8 mouse cellular contexts compared by ENCODE assay signal in the genomic region with DNA sequence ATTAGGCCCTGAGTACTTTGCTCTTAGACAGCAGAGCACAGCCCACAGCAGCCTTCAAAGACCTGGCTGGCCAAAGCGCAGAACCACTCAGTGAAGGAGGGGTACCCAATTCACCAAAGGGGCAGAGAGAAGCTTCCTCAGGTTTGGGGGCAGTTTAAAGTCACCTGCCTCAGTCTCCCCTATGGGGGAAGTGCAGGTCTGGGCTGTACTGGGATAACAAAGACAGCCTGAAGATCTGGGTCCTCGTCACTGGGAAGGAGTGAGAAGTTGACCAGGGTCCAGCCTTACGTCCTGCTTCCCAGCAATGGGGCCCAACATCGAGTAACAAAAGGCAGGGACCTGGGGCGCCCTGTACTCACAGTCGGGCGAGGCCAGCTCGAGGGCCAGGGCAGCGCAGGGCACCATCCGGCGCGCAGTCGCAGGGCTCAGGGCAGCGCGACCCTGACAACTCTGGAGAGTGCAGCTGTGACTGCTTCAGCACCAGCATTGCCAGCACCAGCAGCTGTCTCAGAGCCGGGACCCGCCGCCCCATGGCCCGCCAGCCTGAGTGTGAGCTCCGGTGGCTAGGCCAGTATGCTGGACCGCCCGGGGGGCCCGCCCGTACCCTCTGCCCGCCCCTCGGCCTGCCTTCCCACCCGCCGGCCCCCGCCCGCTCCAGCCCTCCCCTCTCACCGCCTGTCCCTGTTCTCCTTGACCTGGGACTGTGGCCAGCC. TPM values are rescaled to one million over a fixed set of nuclear protein-coding genes. Genes with fewer than 3 reads are reported as not detected.
A peak's percentile ranks its signal among the peaks of the same experiment; 100 is the strongest.
DNase-seq lines count a peak whose midpoint lies in the region; ATAC-seq lines count a peak whose summit lies in the region.

A gene (minus strand): TSS at position 551 of the 713 bp plus-strand sequence.

- peak within 1 kb of the TSS; percentile 52 for H3K4me2 ChIP-seq in kidney, embryonic 16.5 days (replicated peaks; ENCODE audit: low read depth, low read length)
- H3K4me2 ChIP-seq in midbrain, embryonic 13.5 days (replicated peaks): peak within 1 kb of the TSS; percentile 50

- H3K36me3 ChIP-seq in kidney, embryonic 16.5 days (ENCODE audit: insufficient read depth, low read length): no peaks in the 10 kb centered on the region
- H3K36me3 ChIP-seq in hindbrain, embryonic 10.5 days: no peaks in the 10 kb centered on the region
- no peaks in the 10 kb centered on the region for H3K36me3 ChIP-seq in midbrain, embryonic 13.5 days

- peak within 1 kb of the TSS; percentile 38 for H3K9ac ChIP-seq in kidney, embryonic 16.5 days (replicated peaks; ENCODE audit: low read length)
- H3K9ac ChIP-seq in midbrain, embryonic 13.5 days (replicated peaks): peak within 1 kb of the TSS; percentile 41; the same call in 1 of the 2 replicates

- peak within 1 kb of the TSS; percentile 20 for H3K4me3 ChIP-seq in kidney, embryonic 16.5 days (ENCODE audit: low read length)
- H3K4me3 ChIP-seq in hindbrain, embryonic 10.5 days: peak within 1 kb of the TSS; percentile 49
- H3K4me3 ChIP-seq in midbrain, embryonic 13.5 days (replicated peaks): peak within 1 kb of the TSS; percentile 20

- H3K27ac ChIP-seq in kidney, embryonic 16.5 days (ENCODE audit: low read length): no peak within 1 kb of the TSS
- H3K27ac ChIP-seq in hindbrain, embryonic 10.5 days: peak within 1 kb of the TSS; percentile 82
- no peak within 1 kb of the TSS for H3K27ac ChIP-seq in midbrain, embryonic 13.5 days

- H3K27me3 ChIP-seq in kidney, embryonic 16.5 days (ENCODE audit: insufficient read depth, low read length): no peaks in the 10 kb centered on the region
- peaks cover 30% of the 10 kb centered on the region for H3K27me3 ChIP-seq in hindbrain, embryonic 10.5 days (ENCODE audit: insufficient read depth, poor library complexity, severe bottlenecking)
- H3K27me3 ChIP-seq in midbrain, embryonic 13.5 days: peaks cover 22% of the 10 kb centered on the region

- no peak for DNase-seq in kidney, postnatal 25 days
- DNase-seq in embryo, embryonic 11 days: peak; percentile 49
- peak; percentile 52 for DNase-seq in hindbrain, embryonic 10.5 days (ENCODE audit: low spot score)
- DNase-seq in adipocyte (ENCODE audit: low spot score): no peak
- no peak for DNase-seq in left cerebral cortex, adult 9 months (ENCODE audit: low spot score in 2 of 2)

- no peaks in the 10 kb centered on the region for H3K4me1 ChIP-seq in kidney, embryonic 16.5 days (ENCODE audit: insufficient read depth, low read length)
- H3K4me1 ChIP-seq in hindbrain, embryonic 10.5 days (replicated peaks): peaks cover 12% of the 10 kb centered on the region
- peaks cover 14% of the 10 kb centered on the region for H3K4me1 ChIP-seq in midbrain, embryonic 13.5 days (replicated peaks)

- 23% methylated on average over 25 of the region's 31 CpGs for WGBS in kidney, embryonic 16.5 days
- 16% methylated on average over 31 of the region's 31 CpGs for WGBS in hindbrain, embryonic 10.5 days
- WGBS in midbrain, embryonic 13.5 days: 26% methylated on average over 30 of the region's 31 CpGs

- no peaks in the 10 kb centered on the region for H3K9me3 ChIP-seq in kidney, embryonic 16.5 days (ENCODE audit: low read length)
- H3K9me3 ChIP-seq in hindbrain, embryonic 10.5 days: no peaks in the 10 kb centered on the region
- no peaks in the 10 kb centered on the region for H3K9me3 ChIP-seq in midbrain, embryonic 13.5 days

- peak; percentile 83 for ATAC-seq in kidney, embryonic 16.5 days (ENCODE audit: low FRiP score, low TSS enrichment)
- ATAC-seq in midbrain, embryonic 13.5 days: peak; percentile 75
- ATAC-seq in erythroid progenitor cell, adult 5-6 weeks (replicated peaks; ENCODE audit: low FRiP score, poor library complexity, severe bottlenecking): no peak

RNA-seq across cellular contexts. Expression of the gene that starts here (rescaled TPM):
- polyA plus RNA-seq in kidney, embryonic 16.5 days (2015; fragmentation: Nextera tagmentation; extraction: Ambion mirVana): 0.14 and 0.45 TPM in 2 replicates
- polyA plus RNA-seq in hindbrain, embryonic 10.5 days (2016; fragmentation: Nextera tagmentation; extraction: Ambion mirVana): 0.26 and 0.55 TPM in 2 replicates
- polyA plus RNA-seq in midbrain, embryonic 13.5 days (2015; fragmentation: Nextera tagmentation; extraction: Ambion mirVana): 0.39 and 0.42 TPM in 2 replicates
- not detected in 2 replicates for total RNA-seq in erythroid progenitor cell, adult 5-6 weeks (2015; ENCODE audit: low replicate concordance)
- not detected in 2 replicates for total RNA-seq in erythroid progenitor cell, adult 5-6 weeks (2017; ENCODE audit: low replicate concordance)

Comparison
In these comparisons a context has a peak if more than half of its experiments do, and no peak if none do; other contexts are left out.
1. Peak in ATAC-seq, H3K4me3 ChIP-seq, H3K9ac ChIP-seq and H3K4me2 ChIP-seq in kidney, embryonic 16.5 days; RNA of the gene not detected or under 1 TPM.
2. Peak in DNase-seq, H3K4me3 ChIP-seq and H3K27ac ChIP-seq in hindbrain, embryonic 10.5 days; RNA of the gene not detected or under 1 TPM.
3. Peak in ATAC-seq, H3K4me3 ChIP-seq, H3K9ac ChIP-seq and H3K4me2 ChIP-seq in midbrain, embryonic 13.5 days; RNA of the gene not detected or under 1 TPM.